ENCODE assay signal across 8 mouse cellular contexts in genomic region chr5:148820476-148820875, GRCm38 (mm10).
DNase-seq lines count a peak whose midpoint lies in the region; ATAC-seq and TF ChIP-seq lines count a peak whose summit lies in the region.

No protein-coding gene starts in this region.

- no peaks in the 10 kb centered on the region for H3K9me3 ChIP-seq in liver, embryonic 12.5 days (replicated peaks)
- no peaks in the 10 kb centered on the region for H3K9me3 ChIP-seq in liver, postnatal 0 days (ENCODE audit: low read length)
- H3K9me3 ChIP-seq in hindbrain, embryonic 11.5 days (ENCODE audit: control insufficient read depth, low read length) = no peaks in the 10 kb centered on the region
- H3K9me3 ChIP-seq in midbrain, embryonic 11.5 days (ENCODE audit: control insufficient read depth, low read length) = no peaks in the 10 kb centered on the region

- no peak for ATAC-seq in liver, embryonic 12.5 days
- ATAC-seq in liver, postnatal 0 days = no peak
- peak; percentile 43; the same call in 1 of the 2 replicates for ATAC-seq in hindbrain, embryonic 11.5 days (ENCODE audit: low FRiP score)
- no peak for ATAC-seq in midbrain, embryonic 11.5 days (ENCODE audit: low FRiP score)

- 17% methylated on average over 20 of the region's 20 CpGs for WGBS in liver, embryonic 12.5 days (ENCODE audit: insufficient replicate concordance)
- WGBS in liver, postnatal 0 days (ENCODE audit: insufficient replicate concordance) = 21% methylated on average over 20 of the region's 20 CpGs
- 15% methylated on average over 20 of the region's 20 CpGs for WGBS in hindbrain, embryonic 11.5 days
- WGBS in midbrain, embryonic 11.5 days = 20% methylated on average over 20 of the region's 20 CpGs

- H3K4me2 ChIP-seq in liver, embryonic 12.5 days = peak overlapping the region; percentile 30; the same call in 1 of the 2 replicates
- no peak overlapping the region for H3K4me2 ChIP-seq in liver, postnatal 0 days (ENCODE audit: low read depth, low read length)
- H3K4me2 ChIP-seq in hindbrain, embryonic 11.5 days (replicated peaks; ENCODE audit: low read depth, low read length) = no peak overlapping the region; the same call in 1 of the 2 replicates
- H3K4me2 ChIP-seq in midbrain, embryonic 11.5 days = peak overlapping the region; percentile 28

- H3K9ac ChIP-seq in liver, embryonic 12.5 days = no peak overlapping the region
- H3K9ac ChIP-seq in liver, postnatal 0 days (replicated peaks) = no peak overlapping the region
- H3K9ac ChIP-seq in hindbrain, embryonic 11.5 days (ENCODE audit: low read depth, low read length) = no peak overlapping the region
- H3K9ac ChIP-seq in midbrain, embryonic 11.5 days (ENCODE audit: low read length) = peak overlapping the region; percentile 16; the same call in 1 of the 2 replicates

- H3K4me1 ChIP-seq in liver, embryonic 12.5 days = peaks cover 14% of the 10 kb centered on the region
- H3K4me1 ChIP-seq in liver, postnatal 0 days (ENCODE audit: insufficient read depth) = peaks cover 12% of the 10 kb centered on the region
- H3K4me1 ChIP-seq in hindbrain, embryonic 11.5 days (replicated peaks; ENCODE audit: control insufficient read depth, insufficient read depth, low read length) = no peaks in the 10 kb centered on the region
- peaks cover 5% of the 10 kb centered on the region; the same call in 1 of the 2 replicates for H3K4me1 ChIP-seq in midbrain, embryonic 11.5 days (ENCODE audit: control insufficient read depth, insufficient read depth, low read length)

- TF ChIP-seq CTCF in liver, postnatal 0 days (IDR thresholded peaks at IDR 0.05; ENCODE audit: low read depth) = no peak

- peaks cover 43% of the 10 kb centered on the region for H3K27me3 ChIP-seq in liver, embryonic 12.5 days (replicated peaks)
- H3K27me3 ChIP-seq in liver, postnatal 0 days (ENCODE audit: insufficient read depth, low read length) = 0 out of 2 replicates have a peak, but pooled peaks cover 7% of the 10 kb centered on the region
- no peaks in the 10 kb centered on the region; the same call in 1 of the 2 replicates for H3K27me3 ChIP-seq in hindbrain, embryonic 11.5 days (ENCODE audit: control insufficient read depth, insufficient read depth, low read length)
- H3K27me3 ChIP-seq in midbrain, embryonic 11.5 days (ENCODE audit: control insufficient read depth, insufficient read depth, low read length) = no peaks in the 10 kb centered on the region; the same call in 1 of the 2 replicates

- H3K36me3 ChIP-seq in liver, embryonic 12.5 days = no peaks in the 10 kb centered on the region
- no peaks in the 10 kb centered on the region for H3K36me3 ChIP-seq in liver, postnatal 0 days (replicated peaks; ENCODE audit: insufficient read depth, low read length)
- no peaks in the 10 kb centered on the region for H3K36me3 ChIP-seq in hindbrain, embryonic 11.5 days (ENCODE audit: control insufficient read depth, insufficient read depth, low read length)
- H3K36me3 ChIP-seq in midbrain, embryonic 11.5 days (ENCODE audit: control insufficient read depth, insufficient read depth, low read length) = no peaks in the 10 kb centered on the region

- DNase-seq in liver, postnatal 0 days = no peak
- peak; percentile 53 for DNase-seq in adrenal gland, postnatal 10 days
- peak; percentile 51 for DNase-seq in hindbrain, embryonic 11.5 days (ENCODE audit: low spot score)
- DNase-seq in midbrain, embryonic 11.5 days (ENCODE audit: low spot score, missing footprints) = no peak
- no peak for DNase-seq in testis, postnatal 14 days (ENCODE audit: low spot score)
- DNase-seq in layer of hippocampus, adult 18-20 months (ENCODE audit: low spot score in 2 of 2) = no peak
- DNase-seq in urinary bladder, postnatal 25 days (ENCODE audit: low spot score) = no peak

- TF ChIP-seq EP300 in liver, postnatal 0 days (IDR thresholded peaks at IDR 0.05; ENCODE audit: low read depth) = no peak

- H3K4me3 ChIP-seq in liver, embryonic 12.5 days = no peak overlapping the region
- H3K4me3 ChIP-seq in liver, postnatal 0 days (ENCODE audit: low read depth, low read length) = no peak overlapping the region
- H3K4me3 ChIP-seq in hindbrain, embryonic 11.5 days (ENCODE audit: low read depth, low read length) = no peak overlapping the region
- H3K4me3 ChIP-seq in midbrain, embryonic 11.5 days (ENCODE audit: low read depth, low read length) = no peak overlapping the region

- H3K27ac ChIP-seq in liver, embryonic 12.5 days = no peak overlapping the region
- no peak overlapping the region for H3K27ac ChIP-seq in liver, postnatal 0 days (ENCODE audit: low read depth)
- H3K27ac ChIP-seq in hindbrain, embryonic 11.5 days (ENCODE audit: low read depth, low read length) = no peak overlapping the region
- no peak overlapping the region for H3K27ac ChIP-seq in midbrain, embryonic 11.5 days (ENCODE audit: low read depth, low read length)

Comparison
In these comparisons a context has a peak if more than half of its experiments do, and no peak if none do; other contexts are left out.
1. H3K4me2 ChIP-seq: peak in liver, embryonic 12.5 days (single experiment) and midbrain, embryonic 11.5 days (single experiment); none in liver, postnatal 0 days (single experiment) and hindbrain, embryonic 11.5 days (single experiment).
2. DNase-seq: peak in adrenal gland, postnatal 10 days (single experiment) and hindbrain, embryonic 11.5 days (single experiment); none in liver, postnatal 0 days (single experiment), midbrain, embryonic 11.5 days (single experiment), testis, postnatal 14 days (single experiment), layer of hippocampus, adult 18-20 months (0 of 2) and urinary bladder, postnatal 25 days (single experiment).